Mouse (Mus musculus) heart, adult 2 months (tissue): ENCODE measurements around the gene Ppm1a.

ENCODE experiments used
- CTCF ChIP-seq: fragments of 200-600 bp; IDR thresholded peaks from 2 replicates; pipeline ENCODE4 v1.8.1; 2022; ENCODE audit warnings: antibody characterized with exemption, mild to moderate bottlenecking, moderate library complexity
- EP300 ChIP-seq: fragments of 200-500 bp; IDR thresholded peaks from 2 replicates; pipeline ENCODE4 v1.6.1; 2011; ENCODE audit warnings: low read depth, low read length, control low read depth; ENCODE audit not compliant: insufficient read depth

- no peak for TF ChIP-seq CTCF
- TF ChIP-seq EP300, result no peak
Observed at GRCm38 (mm10) chr12:72825656-72826055, 68.4 kb downstream of the Ppm1a start.
